Mouse (Mus musculus): Measurements from ENCODE around the gene Ddhd1.

- TF ChIP-seq POLR2A (IDR thresholded peaks at IDR 0.05; ENCODE audit: insufficient read depth, low read depth, low read length) (no peak), CTCF (IDR thresholded peaks at IDR 0.05; ENCODE audit: insufficient read depth, low read depth, low read length) (no peak)
Measured at GRCm38 (mm10) chr14:45635496-45635895, 22.4 kb downstream of the Ddhd1 start.
